Mouse (Mus musculus): ENCODE data around the gene Trim41. TPM values are rescaled to one million over a fixed set of nuclear protein-coding genes. Genes with fewer than 3 reads are reported as not detected.
"Not testable (repeated sequence)": the region's sequence is repeated elsewhere in the genome, so short reads cannot be mapped to it uniquely, and the experiment has no call there.

Trim41 gene
- total RNA-seq, 1 experiment from 2014 or later = 59.4 TPM

DNA sequence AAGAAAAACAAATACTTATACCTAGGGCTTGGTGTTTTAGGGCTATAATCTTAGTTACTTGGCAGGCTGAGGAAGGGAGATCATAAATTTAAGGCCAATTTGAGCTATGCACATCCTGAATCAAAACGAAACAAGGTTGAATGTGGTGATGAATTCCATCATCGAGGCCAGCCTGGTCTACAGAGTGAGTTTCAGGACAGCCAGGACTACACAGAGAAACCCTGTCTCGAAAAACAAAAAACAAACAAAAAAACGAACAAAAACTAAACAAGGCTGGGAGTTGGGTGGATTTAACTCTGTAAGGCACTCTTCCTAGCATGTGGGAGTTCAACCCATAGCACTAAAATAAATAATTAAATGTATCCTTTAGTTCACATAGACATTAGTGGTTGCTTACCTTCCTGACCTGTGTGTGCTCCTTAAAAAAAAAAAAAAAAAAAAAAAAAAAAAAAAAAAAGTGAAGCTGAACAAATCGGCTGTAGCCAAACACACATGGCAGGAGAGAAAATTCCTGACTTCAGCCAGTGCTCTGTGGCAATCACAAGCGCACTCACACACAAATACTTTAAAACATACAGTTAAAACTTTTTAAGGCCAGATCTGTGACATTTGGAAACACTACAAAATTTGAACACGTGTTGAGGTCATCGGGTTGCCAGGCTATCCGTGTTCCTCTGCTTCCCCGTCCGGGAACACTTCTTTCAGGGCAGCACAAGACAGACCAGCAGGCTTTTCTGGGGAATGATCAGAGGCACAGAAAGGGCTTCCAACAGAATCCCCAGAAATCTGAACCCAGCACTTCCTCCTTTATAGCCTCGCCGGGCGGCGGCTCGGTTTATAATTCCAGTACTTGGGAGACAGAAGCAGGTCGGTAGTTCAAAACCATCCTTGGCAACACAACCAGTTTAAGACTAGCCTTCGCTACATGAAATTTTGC, 17.9 kb downstream of the Trim41 start:
- 0 out of 2 replicates have a peak, but pooled peaks have one; percentile 4 for ATAC-seq (replicated peaks; ENCODE audit: insufficient number of reproducible peaks, low FRiP score, low TSS enrichment, poor library complexity, severe bottlenecking)

DNA sequence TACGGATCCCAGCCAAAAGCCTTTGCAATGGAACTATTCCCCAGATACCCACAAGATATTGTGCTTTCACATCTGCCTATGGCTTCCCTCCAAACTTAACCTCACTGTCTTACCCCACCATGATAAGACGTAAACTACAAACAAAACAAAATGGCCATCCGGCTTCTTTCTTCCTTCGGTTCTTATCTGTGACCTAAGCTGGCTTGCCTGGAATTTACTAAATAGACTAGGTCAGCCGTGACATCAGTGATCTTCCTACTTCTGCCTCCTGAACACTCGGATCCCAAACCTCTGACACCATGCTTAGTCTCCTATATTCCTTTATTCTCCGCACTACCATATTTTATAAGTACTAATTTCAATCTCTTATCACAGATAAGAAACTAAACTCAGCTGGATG, 18.8 kb downstream of the Trim41 start:
- no peak for ATAC-seq (replicated peaks; ENCODE audit: insufficient number of reproducible peaks, low FRiP score, low TSS enrichment, poor library complexity, severe bottlenecking)

DNA sequence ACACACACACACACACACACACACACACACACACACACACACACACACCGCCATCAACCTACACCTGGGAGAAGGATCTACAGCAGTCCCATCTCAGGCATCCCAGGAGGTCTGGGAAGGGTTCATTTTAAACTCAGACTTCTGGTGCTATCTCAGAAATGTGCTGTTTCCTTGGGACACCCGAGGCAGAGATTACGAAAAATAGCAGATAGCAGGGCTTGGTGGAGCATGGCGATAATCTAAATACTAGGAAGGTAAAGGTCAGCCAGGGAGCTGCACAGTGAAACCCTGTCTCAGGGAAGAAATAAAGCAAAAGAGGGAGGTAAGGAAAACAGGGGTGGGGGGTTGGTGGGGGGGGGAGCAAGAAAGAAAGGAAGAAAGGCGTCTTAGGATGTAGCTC, 19.9 kb downstream of the Trim41 start:
- no peak for ATAC-seq (replicated peaks; ENCODE audit: insufficient number of reproducible peaks, low FRiP score, low TSS enrichment, poor library complexity, severe bottlenecking)

DNA sequence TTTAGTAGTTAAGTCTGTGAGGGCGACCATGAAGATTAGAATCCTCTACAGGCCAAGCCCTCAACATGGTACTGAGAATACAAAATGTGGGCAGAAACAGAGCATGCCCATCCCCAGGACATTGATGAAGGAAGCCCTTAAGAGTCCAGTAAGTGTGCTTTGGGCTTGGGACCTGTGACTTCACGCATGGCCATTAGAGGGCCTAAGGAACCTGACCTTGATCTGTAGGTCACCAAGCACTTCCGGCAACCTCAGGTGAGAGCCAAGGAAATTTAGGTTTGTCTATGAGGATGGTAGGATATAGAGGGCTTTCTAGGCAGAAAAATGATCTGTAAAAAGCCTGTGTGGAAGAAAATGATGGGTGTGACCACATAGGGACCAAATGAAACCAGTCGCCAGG, 20.9 kb downstream of the Trim41 start:
- ATAC-seq (replicated peaks; ENCODE audit: insufficient number of reproducible peaks, low FRiP score, low TSS enrichment, poor library complexity, severe bottlenecking) = no peak

DNA sequence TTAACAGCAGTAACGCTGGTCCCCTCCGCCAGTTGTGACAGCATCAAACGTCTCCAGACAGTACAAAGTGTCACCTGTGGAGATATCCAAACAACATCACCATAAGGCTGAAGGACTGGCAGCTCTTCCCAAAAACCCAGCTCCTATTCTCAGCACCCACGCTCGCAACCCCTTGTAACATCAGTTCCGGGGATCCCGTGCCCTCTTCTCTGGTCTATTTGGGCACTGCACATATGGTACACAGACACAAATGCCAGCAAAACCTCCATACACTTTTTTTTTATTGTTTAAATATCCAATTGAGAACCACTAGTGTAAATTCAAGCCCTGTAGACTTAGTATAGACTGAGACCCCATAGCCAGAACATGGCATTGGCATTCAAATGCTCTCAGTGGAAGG, 21.9 kb downstream of the Trim41 start:
- no peak for ATAC-seq (replicated peaks; ENCODE audit: insufficient number of reproducible peaks, low FRiP score, low TSS enrichment, poor library complexity, severe bottlenecking)

DNA sequence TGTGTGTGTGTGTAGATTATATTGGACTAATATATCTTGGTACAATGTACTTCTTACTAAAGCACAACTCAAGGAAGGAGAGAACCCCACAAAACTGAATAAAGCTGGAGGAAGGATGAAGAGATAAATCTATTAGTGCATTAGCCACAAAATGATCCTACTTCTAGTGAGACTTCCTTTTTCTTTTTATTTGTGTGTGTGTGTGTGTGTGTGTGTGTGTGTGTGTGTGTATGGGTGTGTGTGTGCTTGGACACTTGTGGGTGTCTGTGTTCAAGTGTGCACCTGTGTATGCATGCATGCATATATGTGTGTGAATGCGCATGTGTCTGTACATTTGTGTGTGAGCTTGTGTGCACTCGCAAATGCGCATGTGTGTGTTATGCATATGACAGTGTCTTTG, 24.0 kb downstream of the Trim41 start:
- no peak for ATAC-seq (replicated peaks; ENCODE audit: insufficient number of reproducible peaks, low FRiP score, low TSS enrichment, poor library complexity, severe bottlenecking)

DNA sequence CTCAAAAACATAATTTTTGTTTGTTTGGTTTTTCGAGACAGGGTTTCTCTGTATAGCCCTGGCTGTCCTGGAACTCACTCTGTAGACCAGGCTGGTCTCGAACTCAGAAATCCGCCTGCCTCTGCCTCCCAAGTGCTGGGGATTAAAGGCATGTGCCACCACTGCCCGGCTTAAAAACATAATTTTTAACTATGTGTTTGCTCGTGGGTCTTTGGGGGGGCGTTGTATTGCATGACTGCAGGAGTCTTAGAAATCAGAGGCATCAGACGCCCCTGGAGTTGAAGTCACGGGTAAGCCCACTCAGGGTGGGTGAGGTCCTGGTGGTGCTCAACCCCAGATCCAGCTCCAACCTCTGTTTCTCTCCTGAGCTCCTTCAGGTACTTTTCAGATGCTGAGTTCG, 25.3 kb downstream of the Trim41 start:
- not testable (repeated sequence) for ATAC-seq (replicated peaks; ENCODE audit: insufficient number of reproducible peaks, low FRiP score, low TSS enrichment, poor library complexity, severe bottlenecking)

DNA sequence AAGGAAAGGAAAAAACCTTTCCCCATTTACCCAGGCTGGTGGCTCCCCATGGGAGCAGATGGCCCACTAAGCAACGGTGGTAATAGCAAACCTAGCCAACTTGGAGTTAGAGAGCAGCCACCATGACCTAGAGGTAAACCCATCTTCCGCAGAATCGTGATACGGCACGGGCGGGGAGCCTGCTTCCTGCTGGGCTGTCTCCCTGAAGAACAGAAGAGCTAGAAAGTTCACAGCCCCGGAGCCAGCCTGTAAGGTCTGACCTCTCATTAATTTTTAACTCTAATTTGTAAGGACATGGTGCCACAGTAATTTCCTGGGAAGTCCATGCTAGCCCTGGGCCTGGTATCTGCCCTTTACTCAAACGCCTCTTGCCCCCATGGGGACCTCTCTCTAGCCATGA, 26.2 kb downstream of the Trim41 start:
- no peak for ATAC-seq (replicated peaks; ENCODE audit: insufficient number of reproducible peaks, low FRiP score, low TSS enrichment, poor library complexity, severe bottlenecking)

DNA sequence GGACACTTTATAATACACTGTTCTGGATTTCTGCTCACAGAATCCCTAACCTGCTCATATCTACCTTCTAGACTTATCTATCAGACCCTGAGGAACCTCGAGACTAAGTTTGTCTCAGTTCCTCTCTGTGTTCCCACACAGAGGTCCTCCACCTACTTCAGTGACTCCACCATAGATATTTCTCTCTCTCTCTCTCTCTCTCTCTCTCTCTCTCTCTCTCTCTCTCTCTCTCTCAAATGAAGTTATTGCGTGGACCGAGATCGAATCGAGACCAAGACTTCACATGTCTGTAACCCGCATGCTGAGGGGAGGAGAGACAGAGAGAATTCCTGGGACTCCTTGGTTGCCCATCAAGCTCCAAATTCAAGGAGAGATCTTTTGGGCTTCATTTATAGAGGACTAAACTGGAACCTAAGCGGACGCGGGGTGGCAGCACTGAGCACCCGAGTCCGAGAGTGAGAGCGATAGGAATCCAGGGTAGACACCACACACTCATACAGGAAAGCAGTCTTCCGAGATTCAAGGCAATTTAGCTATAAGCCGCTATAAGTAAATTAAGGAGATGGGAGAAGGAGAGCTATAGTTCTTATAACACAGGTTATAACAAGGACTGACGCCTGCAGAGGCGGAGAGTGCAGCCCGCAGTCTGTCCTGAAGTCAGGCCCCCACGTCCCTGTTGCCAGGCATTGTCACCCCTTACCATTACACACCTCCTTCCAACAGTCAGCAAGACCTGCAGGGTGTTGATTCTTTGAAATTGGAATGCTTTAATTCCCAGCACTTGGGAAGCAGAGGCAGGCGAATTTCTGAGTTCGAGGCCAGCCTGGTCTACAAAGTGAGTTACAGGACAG, 27.0 kb downstream of the Trim41 start:
- ATAC-seq (replicated peaks; ENCODE audit: insufficient number of reproducible peaks, low FRiP score, low TSS enrichment, poor library complexity, severe bottlenecking) = peak; percentile 51; the same call in 1 of the 2 replicates

DNA sequence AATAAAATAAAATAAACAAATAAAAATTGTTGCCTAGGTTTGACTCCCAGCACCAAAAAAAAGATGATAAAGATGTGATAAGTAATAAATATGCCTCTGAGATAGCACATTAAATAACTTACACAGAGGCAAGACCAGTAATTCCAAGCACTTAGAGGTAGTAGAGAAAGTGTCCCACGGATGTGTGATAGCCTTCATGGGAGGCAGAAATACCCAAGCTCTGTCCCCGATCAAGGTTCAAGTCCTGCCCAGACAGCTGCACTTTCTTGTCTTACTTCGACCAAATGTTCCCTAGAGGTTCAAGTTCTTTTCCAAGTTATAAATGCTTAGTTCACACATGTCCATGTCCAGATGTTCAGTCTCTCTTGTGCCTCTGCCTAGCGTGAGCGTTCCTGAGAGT, 27.9 kb downstream of the Trim41 start:
- ATAC-seq (replicated peaks; ENCODE audit: insufficient number of reproducible peaks, low FRiP score, low TSS enrichment, poor library complexity, severe bottlenecking) = no peak

DNA sequence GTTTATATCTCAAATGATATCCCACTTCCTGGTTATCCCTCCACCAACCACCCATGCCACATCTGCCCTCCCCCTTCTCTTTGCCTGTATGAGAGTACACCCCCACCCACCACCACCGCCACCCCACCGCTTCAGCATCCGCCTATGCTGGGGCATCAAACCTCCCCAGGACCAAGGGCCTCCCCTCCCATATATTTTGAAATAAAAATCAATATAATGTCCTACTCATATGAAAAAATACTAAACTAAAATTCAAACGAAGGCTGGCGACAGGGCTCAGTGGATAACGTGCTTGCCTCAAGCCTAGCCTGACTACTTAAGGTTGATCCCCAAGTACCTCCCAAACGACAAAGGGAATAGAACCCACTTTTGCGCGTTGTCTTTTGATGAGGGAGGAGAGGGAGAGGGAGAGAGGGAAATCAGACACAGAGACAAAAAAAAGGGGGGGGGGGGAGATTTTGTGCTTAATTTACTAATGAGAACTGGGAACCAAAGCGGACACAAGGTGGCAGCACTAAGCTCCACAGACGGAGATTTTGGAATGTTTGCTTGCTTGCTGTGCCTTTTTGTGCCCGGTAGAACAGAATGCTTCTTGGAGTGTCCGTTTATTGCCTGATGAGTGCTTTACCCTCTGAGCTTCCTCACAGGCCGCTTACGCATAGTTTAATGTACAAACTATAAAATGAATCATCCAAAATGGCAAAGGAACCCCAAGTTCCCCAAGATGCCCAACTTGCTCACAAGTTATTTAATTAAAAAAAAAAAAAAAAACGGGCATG, 28.7 kb downstream of the Trim41 start:
- peak; percentile 38; the same call in 1 of the 2 replicates for ATAC-seq (replicated peaks; ENCODE audit: insufficient number of reproducible peaks, low FRiP score, low TSS enrichment, poor library complexity, severe bottlenecking)

DNA sequence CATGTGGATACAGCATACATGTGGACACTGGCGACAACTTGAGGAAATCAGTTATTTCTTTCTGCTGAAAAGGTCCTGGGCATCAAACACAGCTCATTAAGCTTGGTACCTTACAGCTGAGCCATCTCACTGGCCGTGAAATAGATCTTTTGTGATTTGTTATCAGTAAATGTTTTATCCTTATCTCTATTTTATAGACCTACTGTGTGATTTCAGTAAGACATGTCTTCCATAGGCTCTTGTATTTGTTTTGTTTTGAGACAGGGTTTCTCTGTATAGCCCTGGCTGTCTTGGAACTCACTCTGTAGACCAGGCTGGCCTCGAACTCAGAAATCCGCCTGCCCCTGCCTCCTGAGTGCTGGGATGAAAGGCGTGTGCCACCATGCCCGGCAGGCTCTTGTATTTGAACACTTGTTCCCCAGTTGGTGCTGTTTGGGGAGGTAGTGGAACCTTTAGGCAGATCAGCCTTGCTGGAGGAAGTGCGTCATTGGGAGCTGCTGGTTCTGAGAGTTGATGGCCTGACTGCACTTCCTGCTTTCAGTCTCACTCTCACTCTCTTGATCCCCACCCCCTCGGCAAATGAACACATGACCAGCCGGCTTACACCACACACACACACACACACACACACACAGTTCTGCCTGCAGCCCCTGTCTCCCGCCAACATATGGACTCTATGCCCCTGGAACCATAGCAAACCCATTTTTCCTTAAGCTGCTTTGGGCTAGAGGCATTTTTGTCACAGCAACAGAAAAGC, 29.5 kb downstream of the Trim41 start:
- ATAC-seq (replicated peaks; ENCODE audit: insufficient number of reproducible peaks, low FRiP score, low TSS enrichment, poor library complexity, severe bottlenecking) = peak; percentile 96

DNA sequence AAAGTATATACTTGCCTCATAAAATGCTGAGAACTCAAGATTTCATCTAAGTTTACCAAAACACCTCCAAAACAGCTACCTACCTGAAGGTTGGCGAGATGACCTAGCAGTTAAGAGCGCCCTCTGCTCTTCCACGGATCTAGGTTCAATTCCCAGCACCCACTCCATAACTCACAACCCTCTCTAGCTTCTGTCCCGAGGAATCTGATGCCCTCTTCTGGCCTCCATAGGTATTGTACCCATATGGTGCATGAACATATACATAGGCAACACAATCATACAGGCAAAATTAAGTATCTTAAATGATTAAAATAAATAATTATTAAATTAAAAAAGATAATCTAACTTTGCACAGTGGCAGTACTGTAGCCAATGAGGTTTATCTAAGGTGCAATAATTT, 34.9 kb downstream of the Trim41 start:
- no peak; the same call in 1 of the 2 replicates for ATAC-seq (replicated peaks; ENCODE audit: insufficient number of reproducible peaks, low FRiP score, low TSS enrichment, poor library complexity, severe bottlenecking)

DNA sequence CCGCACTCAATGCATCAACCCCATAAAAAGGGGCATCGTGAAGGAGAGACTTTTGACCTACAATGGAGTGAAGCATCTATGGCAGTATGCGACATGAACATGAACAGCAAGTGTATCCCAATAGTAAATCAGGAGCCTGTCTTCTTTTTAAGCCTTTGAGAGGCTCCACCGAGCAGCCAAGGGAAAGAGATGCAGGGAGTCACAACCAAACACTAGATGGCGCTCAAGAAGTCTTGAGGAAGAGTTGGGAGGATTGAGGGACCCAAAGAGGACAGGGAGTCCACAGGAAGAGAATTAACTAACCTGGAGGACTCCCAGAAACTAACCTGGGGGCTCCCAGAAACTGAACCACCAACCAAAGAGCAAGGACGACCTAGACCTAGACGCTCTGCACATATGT, 37.7 kb downstream of the Trim41 start:
- ATAC-seq (replicated peaks; ENCODE audit: insufficient number of reproducible peaks, low FRiP score, low TSS enrichment, poor library complexity, severe bottlenecking) = no peak

DNA sequence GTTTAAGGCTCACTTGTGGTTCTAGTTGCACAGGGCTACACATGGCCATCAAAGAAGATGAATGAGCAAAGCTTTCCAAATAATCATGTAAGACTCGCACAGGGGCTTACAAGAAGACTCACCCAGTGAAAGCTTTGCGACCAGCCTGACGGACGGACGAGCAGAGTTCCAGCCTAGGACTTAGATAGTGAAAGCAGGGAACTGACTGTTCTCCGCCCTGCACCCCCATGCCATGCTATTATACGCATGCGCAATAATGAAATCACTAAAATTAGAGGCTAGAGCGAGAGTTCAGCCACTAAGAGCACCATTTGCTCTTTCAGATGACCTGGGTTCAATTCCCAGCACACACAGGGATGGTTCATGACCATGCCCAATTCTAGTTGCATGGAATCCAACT, 39.9 kb downstream of the Trim41 start:
- ATAC-seq (replicated peaks; ENCODE audit: insufficient number of reproducible peaks, low FRiP score, low TSS enrichment, poor library complexity, severe bottlenecking) = no peak

DNA sequence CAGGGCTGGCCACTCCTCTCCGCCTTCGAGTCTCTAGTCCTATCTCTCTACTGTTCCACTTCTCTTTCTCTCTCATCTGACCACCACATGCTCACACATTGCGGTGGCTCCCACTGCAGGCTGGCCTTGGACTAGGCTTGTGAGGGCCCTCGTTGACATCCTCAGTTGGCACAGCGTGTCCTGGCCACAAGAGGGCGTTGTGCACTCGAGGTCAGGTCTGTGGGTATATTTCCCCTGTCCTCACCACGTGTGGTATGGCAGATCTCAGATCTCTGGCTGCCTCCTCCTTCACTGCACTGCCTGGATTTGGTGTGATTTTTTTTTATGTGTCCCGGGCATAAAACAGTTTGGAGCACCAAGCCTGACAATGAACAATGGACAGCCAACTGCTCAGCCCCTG, 40.5 kb downstream of the Trim41 start:
- ATAC-seq (replicated peaks; ENCODE audit: insufficient number of reproducible peaks, low FRiP score, low TSS enrichment, poor library complexity, severe bottlenecking) = peak; percentile 41; the same call in 1 of the 2 replicates

DNA sequence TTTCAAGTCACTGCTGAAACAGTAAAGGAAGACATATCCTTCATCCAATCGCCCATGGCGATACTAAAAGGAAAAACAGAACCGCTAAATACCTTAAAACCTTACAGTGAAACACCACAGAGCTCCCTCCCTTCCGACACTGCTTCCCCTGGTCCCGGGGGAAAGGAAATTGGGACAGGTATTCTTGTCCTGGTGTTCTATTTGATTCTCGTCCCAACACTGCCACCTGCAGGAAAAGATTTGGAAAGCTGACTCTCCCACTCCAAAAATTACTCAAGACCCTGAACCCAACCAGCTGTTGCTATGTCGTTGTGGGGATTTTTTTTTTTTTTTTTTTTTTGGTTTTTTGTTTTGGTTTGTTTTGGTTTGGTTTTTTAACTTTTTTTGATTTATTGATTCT, 41.7 kb downstream of the Trim41 start:
- ATAC-seq (replicated peaks; ENCODE audit: insufficient number of reproducible peaks, low FRiP score, low TSS enrichment, poor library complexity, severe bottlenecking) = no peak
